Mouse (Mus musculus) CD8-positive naive resting alpha-beta T cell, adult 2 months (primary cell): ENCODE data around the gene Pdzrn3.

Experiments used
- DNase-seq, 2 experiments: peaks; one replicate each; pipeline ENCODE4 v3.0.0; 2022; ENCODE audit warnings: low read depth in 2 of 2, low spot score in 2 of 2

The Pdzrn3 gene

GRCm38 (mm10) chr6:101328514-101328913 lies 49.2 kb downstream of the Pdzrn3 start:
- DNase-seq: no peak

GRCm38 (mm10) chr6:101327741-101328140 lies 50.0 kb downstream of the Pdzrn3 start:
- DNase-seq: no peak

- DNase-seq: no peak
These were observed 50.5 kb downstream of the Pdzrn3 start for GRCm38 (mm10) chr6:101327196-101327595.

GRCm38 (mm10) chr6:101325842-101326639 lies 51.7 kb downstream of the Pdzrn3 start:
- DNase-seq: no peak

- DNase-seq: no peak
These were observed 55.1 kb downstream of the Pdzrn3 start for GRCm38 (mm10) chr6:101322580-101322979.

GRCm38 (mm10) chr6:101320386-101320785 lies 57.3 kb downstream of the Pdzrn3 start:
- no peak for DNase-seq

- DNase-seq: no peak
These were observed 58.2 kb downstream of the Pdzrn3 start for GRCm38 (mm10) chr6:101319374-101319967.

GRCm38 (mm10) chr6:101318530-101318929 lies 59.2 kb downstream of the Pdzrn3 start:
- no peak for DNase-seq

- no peak for DNase-seq
These were observed 66.3 kb downstream of the Pdzrn3 start for GRCm38 (mm10) chr6:101311446-101311845.

- DNase-seq: no peak
These were observed 67.2 kb downstream of the Pdzrn3 start for GRCm38 (mm10) chr6:101310491-101310890.

GRCm38 (mm10) chr6:101307964-101308531 lies 69.6 kb downstream of the Pdzrn3 start:
- DNase-seq: no peak

- no peak for DNase-seq
These were observed 70.9 kb downstream of the Pdzrn3 start for GRCm38 (mm10) chr6:101306834-101307233.

GRCm38 (mm10) chr6:101305543-101305942 lies 72.2 kb downstream of the Pdzrn3 start:
- no peak for DNase-seq

GRCm38 (mm10) chr6:101303959-101304738 lies 73.5 kb downstream of the Pdzrn3 start:
- DNase-seq: no peak

- no peak for DNase-seq
These were observed 74.2 kb downstream of the Pdzrn3 start for GRCm38 (mm10) chr6:101303501-101303900.

- DNase-seq: no peak
These were observed 76.5 kb downstream of the Pdzrn3 start for GRCm38 (mm10) chr6:101301154-101301553.

GRCm38 (mm10) chr6:101299434-101299833 lies 78.3 kb downstream of the Pdzrn3 start:
- DNase-seq: no peak

- DNase-seq: peak; percentile 22 to 28
These were observed 79.9 kb downstream of the Pdzrn3 start for GRCm38 (mm10) chr6:101297563-101298520.

- no peak for DNase-seq
These were observed 80.7 kb downstream of the Pdzrn3 start for GRCm38 (mm10) chr6:101296997-101297396.

GRCm38 (mm10) chr6:101296280-101296679 lies 81.4 kb downstream of the Pdzrn3 start:
- DNase-seq: no peak
